Mouse (Mus musculus): ENCODE data around the gene Gcnt3. TPM values are rescaled to one million over a fixed set of nuclear protein-coding genes. Genes with fewer than 3 reads are reported as not detected.

The Gcnt3 gene
- total RNA-seq, 2 experiments from 2014 or later, result not detected

- no peak for DNase-seq
Observed at GRCm38 (mm10) chr9:70003516-70003915, 34.4 kb downstream of the Gcnt3 start.

DNA sequence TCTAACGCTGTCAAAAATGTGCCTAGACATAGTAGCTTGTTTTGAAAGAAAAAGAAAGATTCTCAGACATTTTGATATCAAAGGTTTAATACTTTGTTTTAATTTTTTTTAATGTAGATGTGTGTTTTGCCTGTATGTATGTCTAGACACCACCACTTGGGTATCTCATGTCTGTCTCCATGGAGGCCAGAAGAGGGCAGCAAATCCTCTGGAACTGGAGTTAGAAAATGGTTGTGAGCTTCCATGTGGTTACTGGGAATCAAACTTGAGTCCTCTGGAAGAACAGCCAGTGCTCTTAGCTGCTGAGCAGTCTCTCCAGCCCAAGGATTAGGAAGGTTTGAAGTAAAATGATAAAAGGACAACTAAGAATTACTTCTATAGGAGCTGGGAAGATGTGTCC lies 38.6 kb downstream of the Gcnt3 start:
- DNase-seq, result no peak

DNA sequence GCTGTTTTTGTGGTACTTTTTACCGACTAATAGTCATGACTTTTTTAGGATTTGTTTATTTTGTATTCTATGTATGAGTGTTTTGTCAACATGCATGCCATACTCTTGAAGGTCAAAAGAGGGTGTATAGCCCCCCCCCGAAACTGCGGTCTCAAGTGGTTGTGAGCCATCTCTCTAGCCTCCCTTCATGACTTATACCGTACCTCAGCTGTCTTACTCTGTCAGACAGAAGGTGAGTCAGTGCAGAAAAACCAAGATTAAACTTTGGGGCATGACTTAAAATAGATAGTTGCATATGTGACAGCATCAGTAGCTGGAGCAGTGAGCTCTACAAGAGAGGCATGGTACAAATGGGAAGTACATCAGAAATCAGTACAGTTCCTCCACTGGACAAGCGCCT lies 43.3 kb downstream of the Gcnt3 start:
- DNase-seq, result no peak

DNA sequence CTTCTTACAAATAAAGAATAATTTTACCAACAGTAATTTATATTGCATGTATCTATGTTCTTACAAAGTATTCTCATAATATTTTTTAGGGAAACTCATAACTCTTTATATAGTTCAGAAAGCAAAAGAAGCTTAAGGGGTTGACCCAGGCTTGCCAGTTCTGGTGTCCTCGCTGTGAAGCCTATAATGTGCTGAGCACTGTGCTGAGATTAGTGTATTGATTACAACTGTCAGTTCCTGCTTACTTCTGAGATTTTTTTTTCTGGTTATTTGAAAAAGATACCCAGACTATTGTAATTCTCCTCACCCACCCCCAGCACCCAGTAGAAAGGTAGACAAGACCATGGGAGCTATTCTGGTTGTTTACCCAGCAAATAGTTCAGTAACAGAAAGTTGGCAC lies 44.4 kb downstream of the Gcnt3 start:
- DNase-seq, result no peak

DNA sequence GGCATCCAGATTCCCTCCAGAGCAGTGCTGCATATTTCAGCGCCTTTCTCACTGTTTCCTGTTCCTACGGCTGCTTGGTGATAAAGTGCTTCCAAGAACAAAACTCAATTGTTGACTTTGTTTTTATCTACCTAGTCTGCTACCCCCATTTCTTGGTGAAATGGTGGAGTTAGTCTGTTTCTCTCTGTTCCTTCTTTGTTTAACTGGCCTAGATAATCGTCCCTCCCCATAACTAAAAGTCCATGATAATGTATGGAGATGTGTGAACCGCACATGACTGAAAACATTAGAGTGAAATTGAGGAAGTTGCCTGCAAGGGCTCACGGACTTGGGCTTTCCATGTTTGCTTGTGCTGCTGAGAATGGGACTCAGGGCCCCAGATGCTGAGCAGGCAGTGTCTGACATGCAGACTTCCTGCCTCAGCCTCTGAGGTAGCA lies 45.0 kb downstream of the Gcnt3 start:
- DNase-seq, result peak in 1 of 2 experiments; percentile 47

DNA sequence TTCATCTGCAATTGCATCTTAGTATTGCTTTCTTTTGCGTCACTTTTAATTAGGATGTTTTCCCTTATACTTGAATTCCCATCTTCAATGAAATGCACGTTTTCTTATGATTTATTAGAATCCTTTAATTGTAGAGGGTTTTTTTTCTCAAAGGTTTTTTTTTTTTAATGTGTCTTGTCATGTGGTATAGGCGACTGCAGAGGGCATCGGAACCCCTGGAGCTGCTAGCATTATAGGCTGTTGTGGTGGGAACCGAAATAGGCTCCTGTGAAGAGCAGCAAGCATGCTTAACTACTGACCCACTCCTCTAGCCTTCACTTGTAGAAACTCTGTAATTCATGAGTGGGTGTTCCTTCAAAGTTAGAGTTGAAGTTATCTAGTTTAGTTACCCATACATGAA lies 47.5 kb downstream of the Gcnt3 start:
- DNase-seq, result no peak

GRCm38 (mm10) chr9:69989303-69990121 lies 48.4 kb downstream of the Gcnt3 start, which contains the start of gene Bnip2:
Bnip2 (plus strand) TSS chr9:69989466.
- DNase-seq, result peak; percentile 97

DNA sequence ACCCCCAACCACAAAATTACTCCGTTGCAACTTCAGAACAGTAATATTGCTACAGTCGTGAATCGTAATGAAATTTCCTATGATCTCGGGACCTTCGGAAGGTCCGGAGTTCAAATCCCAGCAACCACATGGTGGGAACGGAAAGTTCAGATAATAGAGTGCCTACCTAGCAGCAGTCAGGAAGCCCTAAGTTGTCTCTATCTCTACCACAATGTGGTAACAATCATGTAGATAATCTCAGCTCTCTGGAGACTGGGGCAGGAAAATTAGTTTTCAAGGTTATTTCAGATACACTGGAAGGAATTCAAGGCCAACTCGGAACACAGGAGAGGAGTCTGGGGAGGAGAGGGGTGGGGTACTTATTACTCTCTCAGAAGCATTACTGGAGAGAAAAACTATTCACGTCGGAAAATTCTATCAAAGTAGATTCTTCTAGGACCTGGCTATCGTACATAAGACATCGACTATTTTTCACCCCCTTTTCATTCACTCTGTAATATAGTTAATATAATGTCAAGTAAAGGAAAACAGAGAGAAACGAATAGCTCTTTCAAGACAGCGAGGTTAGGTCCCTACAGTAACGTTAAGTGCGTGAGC lies 49.1 kb downstream of the Gcnt3 start:
- no peak for DNase-seq

DNA sequence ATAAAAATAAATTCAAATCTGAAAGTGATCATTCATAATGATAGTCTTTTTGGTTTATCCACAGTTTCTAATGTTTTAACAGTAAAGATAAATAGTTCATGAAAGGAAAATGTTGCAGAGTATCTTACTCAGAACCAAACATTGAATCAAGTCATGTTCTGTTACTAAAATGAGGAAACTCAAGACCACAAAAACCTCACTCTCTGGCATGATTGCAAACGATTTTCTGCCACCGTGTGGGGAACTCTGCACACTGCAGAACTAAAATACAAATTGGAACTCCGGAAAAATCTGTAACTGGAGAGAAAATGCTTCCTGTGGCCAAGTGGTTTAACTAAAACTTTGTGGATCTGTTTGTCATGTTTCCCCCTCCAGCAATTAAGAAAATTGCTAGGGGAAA lies 50.3 kb downstream of the Gcnt3 start:
- DNase-seq, result peak; percentile 69 to 86

- no peak for DNase-seq
Observed at GRCm38 (mm10) chr9:69986571-69986970, 51.3 kb downstream of the Gcnt3 start.

GRCm38 (mm10) chr9:69986063-69986462 lies 51.8 kb downstream of the Gcnt3 start:
- no peak for DNase-seq

DNA sequence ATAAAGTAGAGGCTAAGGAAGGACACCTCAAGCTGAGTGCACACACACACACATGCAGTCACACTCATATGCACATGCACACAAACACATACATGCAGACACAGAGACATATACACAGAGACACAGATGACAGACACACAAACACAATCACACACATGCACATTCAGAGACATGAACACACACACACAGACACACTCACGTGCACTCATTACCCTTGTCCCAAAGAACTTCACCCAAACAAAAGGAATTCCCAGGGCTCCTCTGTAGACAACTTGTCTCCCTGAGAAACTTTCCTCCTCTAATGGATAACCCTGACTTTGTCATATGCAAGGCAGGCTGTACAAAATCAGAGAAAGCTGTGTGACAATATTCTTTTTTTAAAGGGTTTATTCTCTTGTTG lies 52.4 kb downstream of the Gcnt3 start:
- no peak for DNase-seq

Other genes with a start within 250 kb of the Gcnt3 start
- 100 to 1,000 TPM; 101 to 103 TPM for gene Bnip2, start 48.6 kb downstream of the Gcnt3 start, total RNA-seq (2021)
- 10 to 100 TPM; 50.2 to 56.3 TPM for gene Gtf2a2, start 25.5 kb downstream of the Gcnt3 start, total RNA-seq (2021)
- 10 to 100 TPM; 32.8 to 34.6 TPM for gene Fam81a, start 104.5 kb upstream of the Gcnt3 start, total RNA-seq (2021)
- 10 to 100 TPM in 1 of 2 experiments, 1 to 10 TPM in 1; 9.7 to 11.2 TPM for gene Myo1e, start 169.3 kb upstream of the Gcnt3 start, total RNA-seq (2021)

Data from heart, adult 18-20 months (tissue).